ENCODE assay signal across 11 mouse cellular contexts in genomic region chr3:131136455-131136854, GRCm38 (mm10). TPM values are rescaled to one million over a fixed set of nuclear protein-coding genes. Genes with fewer than 3 reads are reported as not detected.
DNase-seq lines count a peak whose midpoint lies in the region; ATAC-seq and TF ChIP-seq lines count a peak whose summit lies in the region.
"Had no signal": no experiment of that assay in that cellular context is flagged by ENCODE, and none has a peak within 500 bp of the region (broad histone marks: within the 10 kb centered on the region; RNA-seq: fewer than 3 reads in every experiment).

No protein-coding gene starts in this region.

- H3K36me3 ChIP-seq in CH12.LX (replicated peaks in 1 of 2; ENCODE audit: control insufficient read depth in 1 of 2, insufficient read depth in 1 of 2, low read length in 1 of 2), result no peaks in the 10 kb centered on the region
- no peaks in the 10 kb centered on the region for H3K36me3 ChIP-seq in embryonic facial prominence, embryonic 12.5 days
- H3K36me3 ChIP-seq in heart, embryonic 13.5 days, result no peaks in the 10 kb centered on the region
- H3K36me3 ChIP-seq in limb, embryonic 12.5 days, result peaks cover 3% of the 10 kb centered on the region; the same call in 1 of the 2 replicates

- peaks cover 20 to 42% of the 10 kb centered on the region in 2 experiments for H3K4me1 ChIP-seq in CH12.LX (ENCODE audit: control insufficient read depth in 1 of 2, insufficient read depth in 2 of 2)
- H3K4me1 ChIP-seq in embryonic facial prominence, embryonic 12.5 days, result peaks cover 57% of the 10 kb centered on the region
- peaks cover 59% of the 10 kb centered on the region for H3K4me1 ChIP-seq in heart, embryonic 13.5 days
- H3K4me1 ChIP-seq in limb, embryonic 12.5 days (replicated peaks), result peaks cover 63% of the 10 kb centered on the region

- dilution Hi-C loops in CH12.LX (cut with MboI; ENCODE audit: extremely low pct_ligation_motif_present, extremely low pct_unique_long_range_greater_than_20kb, low sequenced_read_pairs), result no loop called here

- H3K4me2 ChIP-seq in CH12.LX (ENCODE audit: insufficient read depth, low read depth, poor library complexity, severe bottlenecking), result peak overlapping the region; percentile 57
- peak overlapping the region; percentile 34 for H3K4me2 ChIP-seq in embryonic facial prominence, embryonic 12.5 days (replicated peaks)
- H3K4me2 ChIP-seq in heart, embryonic 13.5 days, result peak overlapping the region; percentile 54
- peak overlapping the region; percentile 41 for H3K4me2 ChIP-seq in limb, embryonic 12.5 days

- WGBS in embryonic facial prominence, embryonic 12.5 days, result 17% methylated on average over 8 of the region's 8 CpGs
- WGBS in heart, embryonic 13.5 days, result 9% methylated on average over 8 of the region's 8 CpGs
- WGBS in limb, embryonic 12.5 days, result 11% methylated on average over 8 of the region's 8 CpGs

- in situ Hi-C loops in CH12.LX (cut with MboI; ENCODE audit: low pct_ligation_motif_present, low pct_unique_long_range_greater_than_20kb, low sequenced_read_pairs), result no loop called here

- no peaks in the 10 kb centered on the region for H3K9me3 ChIP-seq in CH12.LX (replicated peaks; ENCODE audit: low read length)
- H3K9me3 ChIP-seq in embryonic facial prominence, embryonic 12.5 days, result no peaks in the 10 kb centered on the region
- H3K9me3 ChIP-seq in heart, embryonic 13.5 days, result no peaks in the 10 kb centered on the region
- no peaks in the 10 kb centered on the region for H3K9me3 ChIP-seq in limb, embryonic 12.5 days
- H3K9me3 ChIP-seq: megakaryocyte, embryonic 14.5 days had no signal

- no peaks in the 10 kb centered on the region for H3K27me3 ChIP-seq in CH12.LX (replicated peaks)
- H3K27me3 ChIP-seq in embryonic facial prominence, embryonic 12.5 days, result no peaks in the 10 kb centered on the region
- no peaks in the 10 kb centered on the region for H3K27me3 ChIP-seq in heart, embryonic 13.5 days (replicated peaks)
- no peaks in the 10 kb centered on the region for H3K27me3 ChIP-seq in limb, embryonic 12.5 days

- DNase-seq in CH12.LX (ENCODE audit: extremely low read depth) (no peak), adipocyte (ENCODE audit: low spot score) (no peak)
- no peak for DNase-seq in spleen, postnatal 14 days (ENCODE audit: low spot score in 2 of 2)
- DNase-seq in natural killer cell, adult 2 months (ENCODE audit: low spot score in 2 of 2), result no peak
- DNase-seq: thymus, postnatal 25 days had no signal

- no peak for TF ChIP-seq RAD21 in CH12.LX (IDR thresholded peaks at IDR 0.05; ENCODE audit: low read depth, low read length)

- peak overlapping the region; percentile 43; the same call in 1 of the 2 replicates for H3K9ac ChIP-seq in CH12.LX (ENCODE audit: insufficient read depth, low read depth)
- H3K9ac ChIP-seq in embryonic facial prominence, embryonic 12.5 days, result no peak overlapping the region
- no peak overlapping the region for H3K9ac ChIP-seq in heart, embryonic 13.5 days
- no peak overlapping the region for H3K9ac ChIP-seq in limb, embryonic 12.5 days (replicated peaks)

- no peak for ATAC-seq in embryonic facial prominence, embryonic 12.5 days (ENCODE audit: insufficient number of reproducible peaks, insufficient read depth, low FRiP score, low TSS enrichment)
- no peak for ATAC-seq in heart, embryonic 13.5 days (ENCODE audit: extremely low read depth, insufficient number of reproducible peaks, low FRiP score, low TSS enrichment)
- no peak for ATAC-seq in limb, embryonic 12.5 days (ENCODE audit: insufficient number of reproducible peaks, insufficient read depth, low FRiP score, low TSS enrichment, low read depth)
- ATAC-seq in erythroblast, adult 5-6 weeks (replicated peaks; ENCODE audit: low FRiP score, poor library complexity, severe bottlenecking), result no peak

- TF ChIP-seq CTCF in CH12.LX (conservative IDR thresholded peaks at IDR 0.05 in 1 of 2, IDR thresholded peaks at IDR 0.05 in 1 of 2; ENCODE audit: low read depth in 2 of 2, low read length in 2 of 2), result no peak

- no peak for TF ChIP-seq EP300 in CH12.LX (IDR thresholded peaks at IDR 0.05; ENCODE audit: low read length)

- no peak overlapping the region for H3K4me3 ChIP-seq in CH12.LX (replicated peaks in 1 of 3; ENCODE audit: low read depth in 2 of 3, low read length in 2 of 3, poor library complexity in 1 of 3)
- no peak overlapping the region for H3K4me3 ChIP-seq in embryonic facial prominence, embryonic 12.5 days
- H3K4me3 ChIP-seq in heart, embryonic 13.5 days, result no peak overlapping the region
- H3K4me3 ChIP-seq in limb, embryonic 12.5 days (replicated peaks), result no peak overlapping the region
- H3K4me3 ChIP-seq: erythroblast, embryonic 14.5 days; megakaryocyte, embryonic 14.5 days had no signal

- TF ChIP-seq POLR2A in CH12.LX (IDR thresholded peaks at IDR 0.05; ENCODE audit: low read depth, low read length), result no peak

- H3K79me2 ChIP-seq in CH12.LX (replicated peaks; ENCODE audit: control insufficient read depth, extremely low read depth, insufficient read depth, poor library complexity, severe bottlenecking), result peaks cover 22% of the 10 kb centered on the region

- H3K27ac ChIP-seq in CH12.LX (ENCODE audit: insufficient read depth, low read depth), result peak overlapping the region; percentile 69
- peak overlapping the region; percentile 73 for H3K27ac ChIP-seq in embryonic facial prominence, embryonic 12.5 days
- H3K27ac ChIP-seq in heart, embryonic 13.5 days (replicated peaks), result peak overlapping the region; percentile 42; the same call in 1 of the 2 replicates
- H3K27ac ChIP-seq in limb, embryonic 12.5 days, result 0 out of 2 replicates have a peak overlapping the region, but pooled peaks have one; percentile 77

TF ChIP-seq in CH12.LX, 34 proteins besides CTCF, POLR2A, EP300 and RAD21:
- TF ChIP-seq USF1 (IDR thresholded peaks at IDR 0.05; ENCODE audit: low read depth, low read length), result peak; percentile 31
- TF ChIP-seq ETS1 (conservative IDR thresholded peaks at IDR 0.05; ENCODE audit: low read depth, low read length), result peak; percentile 40; the same call in 1 of the 2 replicates
- peak; percentile 90 for TF ChIP-seq BHLHE40 (IDR thresholded peaks at IDR 0.05; ENCODE audit: low read depth, low read length)
- TF ChIP-seq IRF4 (IDR thresholded peaks at IDR 0.05; ENCODE audit: low read depth, low read length), result peak; percentile 13; the same call in 1 of the 2 replicates
- TF ChIP-seq UBTF (IDR thresholded peaks at IDR 0.05; ENCODE audit: low read depth, low read length), result no peak

RNA-seq across cellular contexts. Expression of gene Lef1, which starts 26.2 kb away (rescaled TPM):
- total RNA-seq in CH12.LX (2012; rRNA removed) (14.5 and 15.8 TPM in 2 replicates), CH12.LX (2014; rRNA removed) (1.4 and 1.8 TPM in 2 replicates)
- polyA plus RNA-seq in CH12.LX (2012; ENCODE audit: insufficient read length, low read depth), result 2.7 and 4.4 TPM in 2 replicates
- 107 TPM in 2 replicates for polyA plus RNA-seq in embryonic facial prominence, embryonic 12.5 days (2016; fragmentation: Nextera tagmentation; extraction: Ambion mirVana)
- 8.1 and 9.8 TPM in 2 replicates for polyA plus RNA-seq in heart, embryonic 13.5 days (2015; fragmentation: Nextera tagmentation; extraction: Ambion mirVana)
- 59.4 and 60.5 TPM in 2 replicates for polyA plus RNA-seq in limb, embryonic 12.5 days (2016; fragmentation: Nextera tagmentation; extraction: Ambion mirVana)
- total RNA-seq in erythroblast, adult 5-6 weeks (2015; ENCODE audit: low replicate concordance), result not detected in 2 replicates
- total RNA-seq in erythroblast, adult 5-6 weeks (2017; ENCODE audit: low replicate concordance), result 0.14 and 0.60 TPM in 2 replicates
- polyA plus RNA-seq: erythroblast, embryonic 14.5 days had no signal
